Mouse (Mus musculus): Measurements from ENCODE around the gene Sgpp2.

GRCm38 (mm10) chr1:78357868-78358267 lies 47.7 kb downstream of the Sgpp2 start:
- TF ChIP-seq CTCF (IDR thresholded peaks at IDR 0.05; ENCODE audit: borderline replicate concordance, insufficient read depth, low read depth, low read length) (no peak), POLR2A (IDR thresholded peaks at IDR 0.05; ENCODE audit: borderline replicate concordance, insufficient read depth, low read length) (no peak)
